Mouse (Mus musculus) kidney, adult 2 months (tissue): Measurements from ENCODE around the gene Slc24a4.

Source experiments
- CTCF ChIP-seq: fragments of 200-500 bp; conservative IDR thresholded peaks from 2 replicates; pipeline ENCODE4 v1.5.1; 2011; ENCODE audit warnings: low read depth, mild to moderate bottlenecking, control low read depth, low read length, moderate library complexity, mixed read lengths; ENCODE audit not compliant: insufficient read depth, insufficient read length
- POLR2A ChIP-seq: fragments of 200-500 bp; IDR thresholded peaks from one replicate; pipeline ENCODE4 v1.6.1; 2011; ENCODE audit warnings: low read depth, low read length, control low read depth

DNA sequence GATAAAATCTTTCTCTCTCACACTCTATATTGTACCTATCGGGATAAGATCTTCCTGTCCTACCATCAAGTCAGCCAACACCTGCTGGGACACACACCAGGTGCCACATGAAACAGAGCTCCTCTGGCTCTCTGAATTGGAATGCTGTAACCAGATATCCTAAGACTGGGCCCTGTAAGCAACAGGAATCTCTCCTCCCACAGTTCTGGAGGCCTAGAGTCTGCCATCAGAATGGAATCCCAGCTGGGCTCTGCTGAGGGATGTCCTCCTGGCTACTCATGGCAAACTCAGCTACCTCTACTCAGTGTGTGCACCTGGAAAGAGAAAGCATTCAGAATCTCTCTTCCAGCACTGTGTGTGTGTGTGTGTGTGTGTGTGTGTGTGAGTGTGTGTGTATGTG is 115.4 kb downstream of the Slc24a4 start:
- TF ChIP-seq POLR2A, result no peak
- no peak for TF ChIP-seq CTCF
